In genomic region chr11:24414804-24415203, GRCm38 (mm10) we compare ENCODE assay signal across 7 mouse cellular contexts.
DNase-seq lines count a peak whose midpoint lies in the region; ATAC-seq and TF ChIP-seq lines count a peak whose summit lies in the region.

No protein-coding gene starts in this region.

- peak; percentile 17 for DNase-seq in kidney, postnatal 0 days (ENCODE audit: low spot score)
- no peak for DNase-seq in kidney, postnatal 4 days
- DNase-seq in 3T3-L1 (ENCODE audit: low read depth, low spot score), result peak; percentile 34
- DNase-seq in A20 (ENCODE audit: low read depth, low spot score), result peak; percentile 52
- peak; percentile 9 for DNase-seq in embryo, embryonic 9.5 days (ENCODE audit: extremely low spot score)
- no peak for DNase-seq in ovary, postnatal 36 days (ENCODE audit: low spot score)
- no peak for DNase-seq in urinary bladder, postnatal 36 days (ENCODE audit: low spot score in 2 of 2)

- no peak overlapping the region for H3K9ac ChIP-seq in kidney, postnatal 0 days (ENCODE audit: low read depth, low read length)

- H3K27ac ChIP-seq in kidney, postnatal 0 days, result no peak overlapping the region

- peak; percentile 57 for TF ChIP-seq CTCF in kidney, postnatal 0 days (IDR thresholded peaks at IDR 0.05; ENCODE audit: low read depth)

- H3K4me2 ChIP-seq in kidney, postnatal 0 days (ENCODE audit: low read length), result no peak overlapping the region

- no peaks in the 10 kb centered on the region for H3K9me3 ChIP-seq in kidney, postnatal 0 days (replicated peaks; ENCODE audit: low read length)

- H3K27me3 ChIP-seq in kidney, postnatal 0 days (ENCODE audit: insufficient read depth, low read length), result no peaks in the 10 kb centered on the region

- no peaks in the 10 kb centered on the region for H3K36me3 ChIP-seq in kidney, postnatal 0 days (ENCODE audit: insufficient read depth, low read length)

- no peak for ATAC-seq in kidney, postnatal 0 days (replicated peaks; ENCODE audit: low FRiP score, low read depth)

- H3K4me3 ChIP-seq in kidney, postnatal 0 days (replicated peaks; ENCODE audit: low read depth, low read length), result no peak overlapping the region

- H3K4me1 ChIP-seq in kidney, postnatal 0 days (replicated peaks; ENCODE audit: insufficient read depth, low read length), result no peaks in the 10 kb centered on the region

Comparison
In these comparisons a context has a peak if more than half of its experiments do, and no peak if none do; other contexts are left out.
1. DNase-seq: peak in kidney, postnatal 0 days (single experiment), 3T3-L1 (single experiment), A20 (single experiment) and embryo, embryonic 9.5 days (single experiment); none in kidney, postnatal 4 days (0 of 2), ovary, postnatal 36 days (single experiment) and urinary bladder, postnatal 36 days (0 of 2).